Mouse (Mus musculus) heart, postnatal 0 days (tissue): ENCODE results near the gene Omt2a. TPM values are rescaled to one million over a fixed set of nuclear protein-coding genes. Genes with fewer than 3 reads are reported as not detected.
A peak's percentile ranks its signal among the peaks of the same experiment; 100 is the strongest.
"Not testable (repeated sequence)": the region's sequence is repeated elsewhere in the genome, so short reads cannot be mapped to it uniquely, and the experiment has no call there.

Experiments
- ATAC-seq: fragments of 200-750 bp; cut with Nextera tagmentation; 2 replicates; pipeline ENCODE4 v1.8.0; 2017; ENCODE audit warnings: low read depth, moderate number of reproducible peaks, moderate library complexity; ENCODE audit not compliant: insufficient read depth
- DNase-seq: peaks from one replicate; pipeline ENCODE4 v3.0.0-alpha.2; 2016; ENCODE audit warnings: low spot score
- H3K27ac ChIP-seq: fragments of 300-500 bp; sonication (generic); 2 replicates; pipeline ENCODE4 v1.5.1; 2014; ENCODE audit warnings: low read depth, mild to moderate bottlenecking
- H3K27me3 ChIP-seq: fragments of 300-500 bp; sonication (generic); 2 replicates; pipeline ENCODE4 v1.6.1; 2014; ENCODE audit warnings: low read length, mixed read lengths; ENCODE audit not compliant: control insufficient read depth, insufficient read depth
- H3K36me3 ChIP-seq: fragments of 300-500 bp; sonication (generic); replicated peaks from 2 replicates; pipeline ENCODE4 v1.6.1; 2014; ENCODE audit warnings: low read length, mixed read lengths; ENCODE audit not compliant: control insufficient read depth, insufficient read depth
- H3K4me1 ChIP-seq: fragments of 300-500 bp; sonication (generic); 2 replicates; pipeline ENCODE4 v1.6.1; 2014; ENCODE audit warnings: antibody characterized with exemption; ENCODE audit not compliant: control insufficient read depth, insufficient read depth
- H3K4me2 ChIP-seq: fragments of 300-500 bp; sonication (generic); 2 replicates; pipeline ENCODE4 v1.6.1; 2014; ENCODE audit warnings: low read depth, mild to moderate bottlenecking, low read length, moderate library complexity
- H3K4me3 ChIP-seq: fragments of 300-500 bp; sonication (generic); 2 replicates; pipeline ENCODE4 v1.5.1; 2014; ENCODE audit warnings: low read depth, low read length
- H3K9ac ChIP-seq: fragments of 300-500 bp; sonication (generic); replicated peaks from 2 replicates; pipeline ENCODE4 v1.6.1; 2014; ENCODE audit warnings: low read depth, low read length, mixed read lengths
- H3K9me3 ChIP-seq: fragments of 300-500 bp; sonication (generic); replicated peaks from 2 replicates; pipeline ENCODE4 v1.6.1; 2016; ENCODE audit warnings: low read length; ENCODE audit not compliant: control insufficient read depth
- CTCF ChIP-seq: IDR thresholded peaks from 2 replicates; pipeline ENCODE4 v1.5.1; 2016; ENCODE audit warnings: antibody characterized with exemption, control low read depth, low read depth
- EP300 ChIP-seq: IDR thresholded peaks from 2 replicates; pipeline ENCODE4 v1.6.1; 2016; ENCODE audit warnings: antibody characterized with exemption, low read depth
- WGBS: fragments of 180-500 bp; shearing (Covaris S2); extraction: QIAGEN DNeasy Blood & Tissue Kit; methylation state at CpG from one replicate; pipeline ENCODE4 v1.1.7; 2014; 5-methylcytosine and 5-hydroxymethylcytosine counted together
- polyA plus RNA-seq: library from polyadenylated mRNA; unstranded; fragments of >200 nt; fragmentation: Nextera tagmentation; extraction: Ambion mirVana; gene quantifications from 2 replicates; pipeline ENCODE4 v1.2.1, GENCODE M21; 2015
- total RNA-seq: library from RNA; depleted of rRNA; stranded (reverse); fragments of >200 nt; gene quantifications from 2 replicates; pipeline ENCODE4 v1.2.3, GENCODE M21; 2014; ENCODE audit warnings: low replicate concordance

The Omt2a gene
- total and polyA plus RNA-seq, 2 experiments from 2014 or later, result not detected

- no peak overlapping the region for H3K4me2 ChIP-seq
Measured at GRCm38 (mm10) chr9:78347004-78347403, 32.4 kb upstream of the Omt2a start.

DNA sequence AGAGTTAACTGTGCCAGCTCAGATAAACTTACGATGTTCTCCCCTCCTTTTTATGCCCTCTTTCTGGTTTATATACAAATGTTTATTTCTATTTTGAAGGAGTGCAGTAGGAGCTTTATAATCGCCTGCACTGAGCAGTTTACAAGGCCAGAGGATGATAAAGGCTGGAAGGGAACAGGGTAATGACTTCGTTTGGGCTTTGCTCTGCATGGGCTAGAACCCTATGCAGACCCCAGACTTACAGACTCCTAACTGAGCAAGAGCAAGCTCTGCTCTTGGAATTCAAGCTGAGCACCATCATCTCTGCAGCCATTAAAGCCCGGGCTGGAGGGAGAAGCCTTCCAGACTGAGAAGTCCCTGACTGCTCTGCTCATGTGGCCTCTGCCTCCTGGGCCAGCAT lies 30.6 kb upstream of the Omt2a start:
- not testable (repeated sequence) for DNase-seq, H3K27ac ChIP-seq, H3K9me3 ChIP-seq, H3K9ac ChIP-seq, H3K27me3 ChIP-seq, ATAC-seq, H3K4me3 ChIP-seq, H3K36me3 ChIP-seq, H3K4me2 ChIP-seq, H3K4me1 ChIP-seq
- 50% methylated on average over 3 of the region's 4 CpGs for WGBS

More at GRCm38 (mm10) chr9:78347004-78347403, 32.4 kb upstream of the Omt2a start:
- no peaks in the 10 kb centered on the region for H3K9me3 ChIP-seq
- H3K27ac ChIP-seq, result no peak overlapping the region
- H3K9ac ChIP-seq, result no peak overlapping the region
- no peaks in the 10 kb centered on the region for H3K36me3 ChIP-seq
- TF ChIP-seq CTCF, result no peak
- TF ChIP-seq EP300, result no peak
- DNase-seq (no peak), ATAC-seq (no peak)
- no peak overlapping the region for H3K4me3 ChIP-seq
- H3K27me3 ChIP-seq, result no peaks in the 10 kb centered on the region
- 48% methylated on average over 3 of the region's 3 CpGs for WGBS
- no peaks in the 10 kb centered on the region for H3K4me1 ChIP-seq

DNA sequence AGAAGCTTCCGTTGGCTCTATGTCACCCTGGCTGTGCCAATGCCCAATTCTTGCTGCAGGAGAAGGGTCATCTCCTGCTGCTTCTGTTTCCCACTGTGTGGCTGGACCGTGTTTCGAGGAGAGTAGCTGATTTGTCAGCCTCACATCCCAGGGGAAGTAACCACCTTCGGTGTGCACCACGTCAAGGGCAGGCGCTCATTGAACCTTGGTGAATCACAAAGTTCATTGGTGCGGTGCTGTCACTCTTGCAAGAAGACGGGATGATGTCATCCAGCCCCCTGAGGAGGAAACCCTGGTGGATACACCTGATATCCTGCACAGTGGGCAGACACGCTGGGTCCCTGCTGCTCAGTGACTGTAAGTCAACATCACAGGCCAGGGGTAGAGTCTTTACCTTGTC lies 28.5 kb upstream of the Omt2a start:
- not testable (repeated sequence) for H3K4me3 ChIP-seq, H3K4me1 ChIP-seq, H3K4me2 ChIP-seq, DNase-seq, H3K27me3 ChIP-seq, ATAC-seq, H3K36me3 ChIP-seq, H3K9me3 ChIP-seq, H3K27ac ChIP-seq, H3K9ac ChIP-seq
- WGBS, result 85% methylated on average over 9 of the region's 9 CpGs

DNA sequence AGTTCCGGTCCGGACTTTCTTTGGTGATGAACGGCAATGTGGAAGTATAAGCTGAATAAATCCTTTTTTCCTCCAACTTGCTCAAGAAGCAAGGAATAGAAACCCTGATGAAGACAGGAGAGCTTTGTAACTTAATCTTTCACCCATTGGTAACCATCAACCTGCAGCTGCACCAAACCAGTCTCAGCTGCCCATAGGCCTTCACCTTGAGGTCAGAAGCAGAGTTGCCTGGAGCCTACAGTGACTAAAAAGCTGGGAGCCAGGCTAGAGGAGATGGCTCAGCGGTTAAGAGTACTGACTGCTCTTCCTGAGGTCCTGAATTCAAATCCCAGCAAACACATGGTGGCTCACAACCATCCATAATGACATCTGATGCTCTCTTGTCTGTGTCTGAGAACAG lies 27.9 kb upstream of the Omt2a start:
- not testable (repeated sequence) for H3K27ac ChIP-seq, H3K9me3 ChIP-seq, H3K36me3 ChIP-seq, ATAC-seq, H3K4me2 ChIP-seq, H3K9ac ChIP-seq, H3K27me3 ChIP-seq, DNase-seq, H3K4me3 ChIP-seq, H3K4me1 ChIP-seq
- WGBS, result 77% methylated on average over 4 of the region's 4 CpGs

GRCm38 (mm10) chr9:78340324-78340723 lies 25.7 kb upstream of the Omt2a start:
- 16% methylated on average over 8 of the region's 8 CpGs for WGBS
- H3K4me1 ChIP-seq, H3K4me2 ChIP-seq, H3K27me3 ChIP-seq, H3K9ac ChIP-seq, H3K36me3 ChIP-seq, ATAC-seq, H3K9me3 ChIP-seq, H3K27ac ChIP-seq, DNase-seq, H3K4me3 ChIP-seq: not testable (repeated sequence)
- TF ChIP-seq CTCF, result peak; percentile 70

GRCm38 (mm10) chr9:78337050-78337449 lies 22.5 kb upstream of the Omt2a start:
- not testable (repeated sequence) for H3K9me3 ChIP-seq, H3K4me3 ChIP-seq, H3K36me3 ChIP-seq, H3K27ac ChIP-seq, H3K27me3 ChIP-seq, H3K4me1 ChIP-seq, ATAC-seq, H3K9ac ChIP-seq, H3K4me2 ChIP-seq
- peak; percentile 38 for DNase-seq

- H3K4me3 ChIP-seq, DNase-seq, H3K27me3 ChIP-seq, H3K4me1 ChIP-seq, ATAC-seq, H3K27ac ChIP-seq, H3K36me3 ChIP-seq, H3K9ac ChIP-seq, H3K4me2 ChIP-seq, H3K9me3 ChIP-seq: not testable (repeated sequence)
- WGBS, result 75% methylated on average over 1 of the region's 1 CpGs
Measured at GRCm38 (mm10) chr9:78327289-78327688, 12.7 kb upstream of the Omt2a start, which contains the start of gene Omt2b. TSS of gene Omt2b (plus strand) at chr9:78327589.
